Mouse (Mus musculus) pancreas, adult 10 weeks (tissue): ENCODE data around the gene Helb. TPM values are rescaled to one million over a fixed set of nuclear protein-coding genes. Genes with fewer than 3 reads are reported as not detected.

Experiments used
- polyA plus RNA-seq: library from polyadenylated mRNA; stranded (reverse); fragments of 350-450 nt; fragmentation: Illumina TruSeq; extraction: RNeasy Lipid Tissue Mini Kit (QIAGEN cat#74804); gene quantifications from one replicate; pipeline ENCODE4 v1.2.3, GENCODE M21; 2015; ENCODE audit warnings: low read depth, low replicate concordance; ENCODE audit not compliant: insufficient read depth

Gene Helb
- polyA plus RNA-seq, result 1.9 TPM

GRCm38 (mm10) chr10:120112507-120113396 lies at the start of gene Helb:
Gene Helb, minus strand, starts transcription at chr10:120112987.

Other genes with a start within 250 kb of the Helb start
- gene Tmbim4, start 88.6 kb upstream of the Helb start, polyA plus RNA-seq, result 31.3 TPM
- 1.8 TPM for gene Irak3, start 89.1 kb upstream of the Helb start, polyA plus RNA-seq
- 9.3 TPM for gene Llph, start 114.1 kb upstream of the Helb start, polyA plus RNA-seq